Mouse (Mus musculus) activated CD4-positive, CD25-positive, alpha-beta regulatory T cell, adult 4 months (primary cell): Measurements from ENCODE around the gene Ces1h. TPM values are rescaled to one million over a fixed set of nuclear protein-coding genes. Genes with fewer than 3 reads are reported as not detected.
"Not testable (repeated sequence)": the region's sequence is repeated elsewhere in the genome, so short reads cannot be mapped to it uniquely, and the experiment has no call there.

Experiments
- ATAC-seq: one replicate; pipeline ENCODE4 v1.8.0; 2017
- polyA plus RNA-seq, 2 experiments: library from polyadenylated mRNA; unstranded; fragments of 100-300 nt; shearing (Covaris generic); gene quantifications; one replicate each; pipeline ENCODE4 v1.2.1; 2017

Ces1h gene
- polyA plus RNA-seq: not detected

GRCm38 (mm10) chr8:93379625-93380024, at the start of gene Ces1h:
TSS of gene Ces1h (minus strand) at chr8:93379725.
- no peak for ATAC-seq

- ATAC-seq: no peak
Measured at GRCm38 (mm10) chr8:93427195-93427594, 47.7 kb upstream of the Ces1h start.

GRCm38 (mm10) chr8:93415387-93415786, 35.9 kb upstream of the Ces1h start:
- no peak for ATAC-seq

GRCm38 (mm10) chr8:93408830-93409229, 29.3 kb upstream of the Ces1h start:
- ATAC-seq: no peak

GRCm38 (mm10) chr8:93399698-93400097, 20.2 kb upstream of the Ces1h start:
- no peak for ATAC-seq

DNA sequence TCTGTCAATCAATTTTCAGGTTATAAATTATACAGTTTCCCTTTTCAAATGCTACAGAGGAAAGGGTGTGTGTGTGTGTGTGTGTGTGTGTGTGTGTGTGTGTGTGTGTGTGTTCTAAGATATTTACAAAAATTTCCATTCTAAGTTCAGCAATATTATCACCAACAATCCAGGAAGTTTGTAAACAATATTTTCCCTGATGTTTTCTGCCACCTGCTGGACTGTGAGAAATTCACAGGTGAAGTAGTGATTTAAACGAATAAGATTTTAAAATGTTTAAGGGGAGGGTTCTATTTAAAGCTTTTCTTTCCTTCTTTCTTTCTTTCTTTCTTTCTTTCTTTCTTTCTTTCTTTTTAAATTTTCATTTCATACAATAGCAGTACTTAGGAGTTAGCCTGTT, 18.5 kb upstream of the Ces1h start:
- no peak for ATAC-seq

DNA sequence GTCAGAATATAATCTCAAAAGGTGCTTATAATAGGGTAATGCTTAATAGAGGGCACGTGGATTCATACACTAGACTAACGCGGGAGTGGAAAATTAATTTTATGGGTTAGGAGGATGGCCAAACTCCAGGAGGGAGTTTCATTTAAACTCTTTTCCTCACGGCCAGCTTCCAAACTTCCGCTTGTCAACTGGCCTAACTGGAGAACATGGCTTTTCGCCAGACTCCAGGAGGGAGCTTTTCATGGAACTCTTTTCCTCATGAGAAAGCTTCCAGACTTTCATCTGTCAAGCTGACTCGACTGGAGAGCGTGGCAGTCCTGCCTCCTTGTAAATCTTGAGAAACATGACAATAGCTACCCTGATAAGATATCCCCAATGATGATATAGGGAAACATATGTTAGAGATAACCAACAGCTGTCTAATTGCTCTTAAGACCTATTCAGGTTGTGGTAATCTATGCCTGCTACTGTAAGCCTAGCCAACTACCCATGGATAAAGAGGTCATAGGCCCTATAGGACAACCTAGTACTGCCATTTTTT, 14.6 kb upstream of the Ces1h start:
- ATAC-seq: not testable (repeated sequence)

GRCm38 (mm10) chr8:93369481-93369880, 10.0 kb downstream of the Ces1h start:
- ATAC-seq: no peak

GRCm38 (mm10) chr8:93360113-93360512, 19.4 kb downstream of the Ces1h start:
- no peak for ATAC-seq

GRCm38 (mm10) chr8:93339531-93339930, 40.0 kb downstream of the Ces1h start:
- no peak for ATAC-seq

- ATAC-seq: no peak
Measured at GRCm38 (mm10) chr8:93337207-93337606, 42.3 kb downstream of the Ces1h start, which contains the start of gene Ces1g. TSS of gene Ces1g (minus strand) at chr8:93337308.

GRCm38 (mm10) chr8:93332703-93333102, 46.8 kb downstream of the Ces1h start:
- no peak for ATAC-seq

DNA sequence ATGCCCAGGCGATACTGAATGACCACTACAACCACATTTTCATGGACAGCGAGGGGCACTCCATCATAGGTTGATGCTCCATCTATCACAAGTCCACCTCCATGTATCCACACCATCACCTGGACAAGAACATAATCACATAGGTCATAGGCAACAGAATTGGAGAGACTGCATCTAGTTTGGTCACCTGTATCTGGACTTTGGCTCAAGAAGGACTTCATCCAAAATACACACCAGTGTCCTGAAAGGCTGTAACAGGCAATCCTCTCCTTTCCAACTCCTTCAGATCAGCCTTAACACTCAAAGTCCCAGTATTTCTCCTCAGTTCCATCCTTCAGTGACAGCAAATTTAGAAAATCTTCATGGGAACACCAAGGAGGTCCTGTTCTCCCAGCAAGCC, 48.4 kb downstream of the Ces1h start:
- no peak for ATAC-seq

DNA sequence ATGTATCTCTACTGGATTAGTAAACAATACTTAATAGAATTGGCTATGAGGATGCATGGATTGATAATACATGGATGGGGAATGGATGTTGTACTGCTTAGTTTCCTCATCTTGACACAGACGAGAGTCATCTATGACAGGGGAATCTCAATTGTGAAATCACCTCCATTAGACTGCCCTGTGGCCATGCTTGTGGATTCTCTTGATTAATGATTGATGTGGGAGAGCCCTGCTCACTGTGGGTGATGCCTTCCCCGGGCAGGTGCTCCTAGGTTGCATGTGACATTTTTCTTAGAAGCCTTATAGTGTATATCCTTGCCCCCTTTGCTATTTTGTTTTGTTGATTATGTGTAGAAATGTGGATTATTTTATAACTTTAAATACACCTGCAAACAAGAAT, 54.4 kb downstream of the Ces1h start:
- no peak for ATAC-seq

DNA sequence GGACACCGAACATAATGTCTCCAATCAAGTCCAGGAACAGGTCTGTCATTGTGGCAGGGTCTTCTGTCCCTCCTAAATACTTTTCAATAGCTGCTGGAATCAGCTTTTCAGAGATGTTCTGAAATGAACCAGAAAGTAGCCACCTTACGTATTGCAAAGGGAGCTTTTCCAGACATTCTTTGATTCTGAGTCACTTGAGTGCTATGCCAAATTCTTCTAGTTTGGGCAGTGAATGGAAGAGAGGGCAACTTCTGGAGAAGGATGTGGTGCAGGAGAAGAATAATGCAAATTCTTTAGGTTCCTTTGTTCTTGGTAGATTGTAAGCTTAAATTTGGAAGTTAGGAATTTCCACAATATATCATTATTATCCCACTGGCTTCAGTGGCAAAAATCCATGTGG, 62.5 kb downstream of the Ces1h start:
- ATAC-seq: no peak

DNA sequence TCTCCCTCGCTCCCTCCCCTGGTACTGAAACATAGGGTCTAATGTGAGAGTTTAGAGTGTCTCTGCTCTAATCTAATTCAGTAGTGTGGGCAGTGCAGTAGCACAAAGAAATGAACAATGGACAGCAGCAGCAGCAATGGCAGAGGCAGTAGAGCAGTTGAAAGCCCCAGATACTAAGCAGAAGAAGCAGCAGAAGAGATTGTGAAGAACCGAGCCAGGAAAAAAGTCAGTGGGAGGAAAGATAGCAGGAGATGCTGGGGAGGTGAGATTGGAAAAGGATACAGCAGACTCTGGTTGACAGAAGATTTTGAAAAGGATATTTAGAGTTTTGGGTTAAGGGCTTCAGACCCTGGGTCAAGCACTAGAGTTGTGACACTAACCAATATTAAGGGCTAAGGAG, 64.0 kb downstream of the Ces1h start:
- no peak for ATAC-seq

Other genes with a start within 250 kb of the Ces1h start
- not detected for gene Ces1c, start 248.4 kb downstream of the Ces1h start, polyA plus RNA-seq
- not detected for gene Ces1d, start 181.9 kb downstream of the Ces1h start, polyA plus RNA-seq
- gene Ces1e, start 150.1 kb downstream of the Ces1h start, polyA plus RNA-seq: not detected
- gene Ces1f, start 100.0 kb downstream of the Ces1h start, polyA plus RNA-seq: not detected
- gene Ces1g, start 42.4 kb downstream of the Ces1h start, polyA plus RNA-seq: not detected
- not detected for gene Ces5a, start 156.1 kb upstream of the Ces1h start, polyA plus RNA-seq